Mouse (Mus musculus): ENCODE measurements around the gene Ywhah. TPM values are rescaled to one million over a fixed set of nuclear protein-coding genes. Genes with fewer than 3 reads are reported as not detected.

Gene Ywhah
- total and polyA plus RNA-seq, 2 experiments: 23.4 to 31.2 TPM

DNA sequence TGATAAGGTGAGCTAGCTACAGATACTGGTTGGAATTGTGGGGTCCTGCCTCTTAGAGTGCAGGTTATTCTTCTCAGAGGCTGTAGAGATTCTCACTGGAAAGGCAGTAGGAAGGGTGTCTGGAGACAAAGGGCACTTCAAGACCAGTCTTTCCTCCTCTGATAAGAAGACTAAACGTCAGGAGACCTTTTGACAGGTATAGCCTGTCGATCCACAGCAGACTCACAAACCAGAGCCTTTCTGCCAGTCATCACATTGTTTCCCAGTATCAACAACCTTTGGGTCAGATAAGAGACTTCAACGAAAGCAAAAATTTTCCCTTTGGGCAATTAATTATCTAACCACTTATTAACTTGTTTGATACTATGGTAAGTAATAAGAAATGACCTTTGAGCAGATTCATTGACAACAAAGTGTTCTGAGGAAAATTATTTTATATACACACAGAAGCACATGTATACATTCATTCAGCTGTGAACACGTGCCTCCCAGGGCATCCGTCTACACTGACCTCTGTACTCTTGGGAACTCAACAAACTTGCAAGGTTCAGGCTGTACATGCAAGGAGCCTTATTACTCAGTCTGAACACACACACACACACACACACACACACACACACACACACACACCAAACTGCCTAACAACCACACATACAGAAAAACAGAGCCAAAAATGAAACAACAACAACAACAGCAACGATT is 58.0 kb downstream of the Ywhah start:
- no peaks in the 10 kb centered on the region for H3K27me3 ChIP-seq (ENCODE audit: control insufficient read depth, insufficient read depth, low read length)
- no peak for DNase-seq (ENCODE audit: extremely low read depth, low read depth, low spot score)
- no peak overlapping the region for H3K4me3 ChIP-seq (ENCODE audit: insufficient read depth, low read depth, low read length)
- H3K79me2 ChIP-seq (ENCODE audit: control insufficient read depth, insufficient read depth, low read length): no peaks in the 10 kb centered on the region
- no peak overlapping the region for H3K27ac ChIP-seq (replicated peaks; ENCODE audit: insufficient read depth, low read depth, low read length)
- TF ChIP-seq POLR2A (IDR thresholded peaks at IDR 0.05; ENCODE audit: extremely low read depth, insufficient read depth, low read length) (no peak), CTCF (IDR thresholded peaks at IDR 0.05; ENCODE audit: low read depth, low read length) (no peak)
- no peaks in the 10 kb centered on the region for H3K4me1 ChIP-seq (ENCODE audit: control insufficient read depth, insufficient read depth, low read length)
- 56% methylated on average over 6 of the region's 6 CpGs for WGBS
- H3K9ac ChIP-seq (ENCODE audit: low read depth, low read length): no peak overlapping the region
- H3K36me3 ChIP-seq (ENCODE audit: control insufficient read depth, insufficient read depth, low read length): no peaks in the 10 kb centered on the region

Other genes with a start within 250 kb of the Ywhah start
- 25.2 and 30.8 TPM in 2 replicates for gene Pisd, start 233.2 kb upstream of the Ywhah start, total RNA-seq (2014; rRNA removed)
- 40.6 and 45.6 TPM in 2 replicates for gene Pisd, start 233.2 kb upstream of the Ywhah start, polyA plus RNA-seq (2012; rRNA removed)
- gene Gm20671, start 191.7 kb upstream of the Ywhah start, total RNA-seq (2014; rRNA removed): not detected in 2 replicates
- 2.3 and 3.2 TPM in 2 replicates for gene Gm20671, start 191.7 kb upstream of the Ywhah start, polyA plus RNA-seq (2012; rRNA removed)
- gene Prr14l, start 164.6 kb upstream of the Ywhah start, total RNA-seq (2014; rRNA removed): 10.0 and 13.9 TPM in 2 replicates
- gene Prr14l, start 164.6 kb upstream of the Ywhah start, polyA plus RNA-seq (2012; rRNA removed): 8.7 and 15.7 TPM in 2 replicates
- 8.2 and 12.8 TPM in 2 replicates for gene Depdc5, start 155.1 kb upstream of the Ywhah start, total RNA-seq (2014; rRNA removed)
- 6.7 and 8.7 TPM in 2 replicates for gene Depdc5, start 155.1 kb upstream of the Ywhah start, polyA plus RNA-seq (2012; rRNA removed)
- gene Slc5a1, start 85.4 kb downstream of the Ywhah start, total RNA-seq (2014; rRNA removed): 0.34 and 0.55 TPM in 2 replicates
- gene Slc5a1, start 85.4 kb downstream of the Ywhah start, polyA plus RNA-seq (2012; rRNA removed): 0.22 and 0.36 TPM in 2 replicates
- gene Spon2, start 199.6 kb downstream of the Ywhah start, total RNA-seq (2014; rRNA removed): 1.2 and 2.4 TPM in 2 replicates
- gene Spon2, start 199.6 kb downstream of the Ywhah start, polyA plus RNA-seq (2012; rRNA removed): 5.3 and 11.1 TPM in 2 replicates

Measured in liver, adult 2 months (tissue).